Mouse (Mus musculus): ENCODE data around the gene Gja3. TPM values are rescaled to one million over a fixed set of nuclear protein-coding genes. Genes with fewer than 3 reads are reported as not detected.
"Not testable (repeated sequence)": the region's sequence is repeated elsewhere in the genome, so short reads cannot be mapped to it uniquely, and the experiment has no call there.

Gja3 gene
- total RNA-seq, 2 experiments from 2014 or later: 0.12 TPM; not detected in 1

GRCm38 (mm10) chr14:57032850-57033249 is 25.1 kb downstream of the Gja3 start:
- DNase-seq (ENCODE audit: extremely low spot score in 1 of 2, low spot score in 2 of 2): no peak
- intact Hi-C loops (cut with DNase I): no loop called here
- Histone ChIP-seq H3K27ac (no peak overlapping the region), H3K4me3 (no peak overlapping the region)
- no peak for TF ChIP-seq CTCF (IDR thresholded peaks at IDR 0.05)

- Histone ChIP-seq H3K4me3 (no peak overlapping the region), H3K27ac (no peak overlapping the region)
- no peak for DNase-seq (ENCODE audit: extremely low spot score in 1 of 2, low spot score in 2 of 2)
- intact Hi-C loops (cut with DNase I): no loop called here
- no peak for TF ChIP-seq CTCF (IDR thresholded peaks at IDR 0.05)
Measured at GRCm38 (mm10) chr14:57018436-57018835, 39.5 kb downstream of the Gja3 start.

GRCm38 (mm10) chr14:57016806-57017205 is 41.1 kb downstream of the Gja3 start:
- H3K4me3 ChIP-seq; DNase-seq (ENCODE audit: extremely low spot score in 1 of 2, low spot score in 2 of 2); H3K27ac ChIP-seq; intact Hi-C loops (cut with DNase I): not testable (repeated sequence)

GRCm38 (mm10) chr14:56988621-56989020 is 69.3 kb downstream of the Gja3 start:
- no peak for DNase-seq (ENCODE audit: extremely low spot score in 1 of 2, low spot score in 2 of 2)
- Histone ChIP-seq H3K4me3 (no peak overlapping the region), H3K27ac (no peak overlapping the region)
- no peak for TF ChIP-seq CTCF (IDR thresholded peaks at IDR 0.05)
- intact Hi-C loops (cut with DNase I): no loop called here

Other genes with a start within 250 kb of the Gja3 start
- 10 to 100 TPM; 29.3 to 30.4 TPM for gene Zmym5, start 246.4 kb downstream of the Gja3 start, total RNA-seq (2021)
- 10 to 100 TPM; 91.5 to 93.8 TPM for gene Zmym2, start 171.4 kb downstream of the Gja3 start, total RNA-seq (2021)
- gene Gjb2, start 46.6 kb upstream of the Gja3 start, total RNA-seq (2021): 10 to 100 TPM in 1 of 2 experiments, 1 to 10 TPM in 1; 7.7 to 11.8 TPM
- under 1 TPM; 0.68 to 0.81 TPM for gene Gm4491, start 57.8 kb upstream of the Gja3 start, total RNA-seq (2021)
- 100 to 1,000 TPM; 110 to 118 TPM for gene Gjb6, start 75.5 kb upstream of the Gja3 start, total RNA-seq (2021)

Measured in left cerebral cortex, adult 2 months (tissue).